Mouse (Mus musculus) ES-E14 (cell line): ENCODE data around the gene Errfi1. TPM values are rescaled to one million over a fixed set of nuclear protein-coding genes. Genes with fewer than 3 reads are reported as not detected.
"Not testable (repeated sequence)": the region's sequence is repeated elsewhere in the genome, so short reads cannot be mapped to it uniquely, and the experiment has no call there.

Experiments used
- DNase-seq: peaks from one replicate; pipeline ENCODE4 v3.0.0-alpha.2; 2013; ENCODE audit warnings: low read depth, low spot score
- H3K27ac ChIP-seq: 2 replicates; pipeline ENCODE4 v1.5.1; 2012; ENCODE audit warnings: low read depth, mild to moderate bottlenecking, low read length, moderate library complexity, mixed read lengths; ENCODE audit not compliant: poor library complexity, insufficient read depth, severe bottlenecking
- H3K36me3 ChIP-seq: 2 replicates; pipeline ENCODE4 v1.6.1; 2012; ENCODE audit warnings: mild to moderate bottlenecking, low read length, moderate library complexity, mixed read lengths; ENCODE audit not compliant: control insufficient read depth, poor library complexity, insufficient read depth, severe bottlenecking
- H3K4me1 ChIP-seq, 2 experiments: fragments of 150-350 bp in 1 of 2; sonication (generic) in 1 of 2; 2 replicates each; pipeline ENCODE4 v1.6.1; 2012; ENCODE audit warnings: low read length in 2 of 2, mild to moderate bottlenecking in 1 of 2, mixed read lengths in 1 of 2; ENCODE audit not compliant: control insufficient read depth in 2 of 2, insufficient read depth in 2 of 2, poor library complexity in 1 of 2
- H3K4me3 ChIP-seq, 2 experiments: fragments of 150-350 bp in 1 of 2; sonication (generic) in 1 of 2; 2 replicates each; pipeline ENCODE4 v1.5.1; 2012; ENCODE audit warnings: low read length in 2 of 2, low read depth in 1 of 2, mild to moderate bottlenecking in 1 of 2, mixed read lengths in 1 of 2; ENCODE audit not compliant: insufficient read depth in 1 of 2, poor library complexity in 1 of 2, severe bottlenecking in 1 of 2
- H3K9ac ChIP-seq: 2 replicates; pipeline ENCODE4 v1.6.1; 2012; ENCODE audit warnings: low read depth, mild to moderate bottlenecking, low read length, mixed read lengths; ENCODE audit not compliant: poor library complexity, insufficient read depth, severe bottlenecking
- H3K9me3 ChIP-seq: fragments of 150-350 bp; sonication (generic); 2 replicates; pipeline ENCODE4 v1.6.1; 2012; ENCODE audit warnings: low read depth, mild to moderate bottlenecking, low read length; ENCODE audit not compliant: control insufficient read depth, insufficient read depth
- CHD2 ChIP-seq: IDR thresholded peaks from 2 replicates; pipeline ENCODE4 v1.6.1; 2014; ENCODE audit warnings: mild to moderate bottlenecking, low read depth, low read length, inconsistent platforms
- HCFC1 ChIP-seq: IDR thresholded peaks from 2 replicates; pipeline ENCODE4 v1.6.1; 2012; ENCODE audit warnings: low read length, inconsistent platforms, borderline replicate concordance; ENCODE audit not compliant: insufficient read depth
- MAFK ChIP-seq: IDR thresholded peaks from 2 replicates; pipeline ENCODE4 v1.6.1; 2014; ENCODE audit warnings: mild to moderate bottlenecking, low read depth, low read length, inconsistent platforms; ENCODE audit not compliant: insufficient read depth
- ZC3H11A ChIP-seq: IDR thresholded peaks from 2 replicates; pipeline ENCODE4 v1.6.1; 2012; ENCODE audit warnings: low read depth, mild to moderate bottlenecking, inconsistent platforms, low read length, borderline replicate concordance
- ZNF384 ChIP-seq: IDR thresholded peaks from 2 replicates; pipeline ENCODE4 v1.6.1; 2012; ENCODE audit warnings: low read depth, low read length, inconsistent platforms
- in situ Hi-C, 2 experiments: fragments of 600-800 bp; cut with MboI; formaldehyde crosslinking; loops; one replicate each; pipeline ENCODE4 v1.15.1; 2025; ENCODE audit warnings: low sequenced_read_pairs in 2 of 2, inconsistent platforms in 1 of 2; ENCODE audit not compliant: unreplicated experiment in 2 of 2
- total RNA-seq: library from RNA; depleted of rRNA; stranded (reverse); fragments of 300-350 nt; gene quantifications from 2 replicates; pipeline ENCODE4 v1.2.3, GENCODE M21; 2012

Errfi1 gene
- total RNA-seq, 1 experiment, result 38.0 TPM

DNA sequence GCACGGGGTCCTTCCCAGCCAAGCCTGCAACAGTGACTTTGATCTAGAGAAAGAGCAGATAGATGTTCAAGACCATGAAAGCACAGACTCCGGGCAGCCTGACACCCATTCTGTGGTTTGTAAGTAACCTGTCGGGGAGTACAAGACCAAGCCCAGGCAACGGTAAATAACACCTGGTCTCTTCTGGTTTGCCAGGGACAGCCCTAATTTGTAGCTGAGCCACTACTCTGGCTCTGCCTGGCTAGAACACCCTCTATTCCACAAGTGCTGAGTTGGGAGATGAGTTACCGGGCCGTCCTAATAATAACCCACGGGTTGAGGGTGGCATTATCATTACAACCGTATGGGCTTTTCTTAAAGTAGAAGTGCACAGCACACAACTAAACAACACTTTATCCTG, 53.4 kb downstream of the Errfi1 start:
- no peaks in the 10 kb centered on the region for H3K9me3 ChIP-seq
- H3K27ac ChIP-seq, result no peak overlapping the region
- H3K4me1 ChIP-seq, result peaks cover 0 to 11% of the 10 kb centered on the region in 2 experiments; a peak in 2 of 4 replicates
- TF ChIP-seq MAFK, result no peak
- no peak for TF ChIP-seq ZC3H11A
- no peak for TF ChIP-seq ZNF384
- H3K9ac ChIP-seq, result no peak overlapping the region
- no peak overlapping the region for H3K4me3 ChIP-seq
- in situ Hi-C loops, result loop anchor here in 1 of 2 experiments (10.0 kb wide), 1 partner anchor 252 kb away; the partner anchor contains the start of gene Slc45a1
- peaks cover 43% of the 10 kb centered on the region for H3K36me3 ChIP-seq
- no peak for DNase-seq

DNA sequence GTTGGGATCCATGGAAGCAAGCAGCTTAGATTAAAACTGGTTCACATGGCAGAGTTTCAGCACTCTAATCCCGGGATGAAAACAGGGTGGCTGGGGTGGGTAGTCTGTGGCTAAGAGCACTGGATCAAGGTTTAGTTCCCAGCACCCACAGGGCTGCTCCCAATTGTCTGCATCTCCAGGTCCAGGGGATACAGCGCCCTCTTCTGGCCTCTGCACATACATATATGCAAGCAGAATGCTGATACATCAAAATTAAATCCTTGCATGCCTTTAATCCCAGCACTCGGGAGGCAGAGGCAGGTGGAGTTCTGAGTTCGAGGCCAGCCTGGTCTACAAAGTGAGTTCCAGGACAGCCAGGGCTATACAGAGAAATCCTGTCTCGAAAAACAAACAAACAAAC, 54.8 kb downstream of the Errfi1 start:
- not testable (repeated sequence) for H3K9me3 ChIP-seq, H3K27ac ChIP-seq, DNase-seq
- in situ Hi-C loops, result loop anchor here in 1 of 2 experiments (10.0 kb wide), 1 partner anchor 254 kb away; the partner anchor contains the start of gene Slc45a1
- peak overlapping the region; percentile 13 to 37; a peak in 3 of 4 replicates for H3K4me3 ChIP-seq
- peaks cover 29% of the 10 kb centered on the region for H3K36me3 ChIP-seq
- TF ChIP-seq MAFK, result peak; percentile 78
- peak overlapping the region; percentile 57; the same call in 1 of the 2 replicates for H3K9ac ChIP-seq
- H3K4me1 ChIP-seq, result peaks cover 0 to 11% of the 10 kb centered on the region in 2 experiments; a peak in 2 of 4 replicates

DNA sequence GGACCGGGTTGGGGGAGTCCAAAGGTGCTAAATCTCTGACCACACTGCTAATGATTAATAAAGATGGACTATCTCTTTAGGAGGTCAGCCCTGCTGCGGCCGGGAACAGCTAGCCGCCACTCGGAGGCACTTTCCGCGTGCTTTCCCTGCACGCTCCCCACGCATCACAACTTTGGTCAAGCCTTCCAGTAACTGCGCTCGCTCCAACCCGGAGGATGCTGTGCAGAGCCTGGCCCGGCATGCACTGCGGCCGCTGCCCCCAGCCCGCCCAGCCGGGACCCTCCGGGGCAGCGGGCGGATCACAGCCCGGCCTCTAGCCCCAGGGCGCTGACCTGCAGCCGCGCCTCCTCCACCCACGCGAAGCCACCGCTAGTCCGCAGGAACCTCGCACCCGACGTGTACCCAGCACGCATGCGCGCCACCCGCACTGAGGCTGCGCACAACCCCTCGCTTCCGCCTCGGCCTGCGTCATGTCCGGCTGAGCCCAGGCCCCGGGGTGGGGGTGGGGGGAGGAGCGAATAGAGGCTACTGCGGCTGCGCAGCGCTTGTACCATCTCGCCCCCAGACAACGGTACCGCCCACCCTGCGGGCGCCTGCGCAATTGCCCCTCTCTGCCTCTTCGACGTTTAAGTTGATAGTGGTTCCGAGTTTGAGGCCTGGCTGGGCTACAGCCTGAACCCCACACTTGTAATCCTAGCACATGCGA, 55.9 kb downstream of the Errfi1 start:
- H3K4me1 ChIP-seq, result peaks cover 0 to 9% of the 10 kb centered on the region in 2 experiments; a peak in 2 of 4 replicates
- H3K4me3 ChIP-seq, result peak overlapping the region; percentile 75 to 92
- in situ Hi-C loops, result loop anchor here in 1 of 2 experiments (10.0 kb wide), 1 partner anchor 255 kb away; the partner anchor contains the start of gene Slc45a1
- H3K9me3 ChIP-seq, result no peaks in the 10 kb centered on the region
- peak overlapping the region; percentile 93 for H3K9ac ChIP-seq
- H3K36me3 ChIP-seq, result peaks cover 22% of the 10 kb centered on the region
- peak overlapping the region; percentile 64 for H3K27ac ChIP-seq
- TF ChIP-seq CHD2, result no peak
- TF ChIP-seq ZNF384, result no peak
- no peak for TF ChIP-seq ZC3H11A
- no peak for TF ChIP-seq HCFC1
- no peak for TF ChIP-seq MAFK
- DNase-seq, result peak; percentile 99

DNA sequence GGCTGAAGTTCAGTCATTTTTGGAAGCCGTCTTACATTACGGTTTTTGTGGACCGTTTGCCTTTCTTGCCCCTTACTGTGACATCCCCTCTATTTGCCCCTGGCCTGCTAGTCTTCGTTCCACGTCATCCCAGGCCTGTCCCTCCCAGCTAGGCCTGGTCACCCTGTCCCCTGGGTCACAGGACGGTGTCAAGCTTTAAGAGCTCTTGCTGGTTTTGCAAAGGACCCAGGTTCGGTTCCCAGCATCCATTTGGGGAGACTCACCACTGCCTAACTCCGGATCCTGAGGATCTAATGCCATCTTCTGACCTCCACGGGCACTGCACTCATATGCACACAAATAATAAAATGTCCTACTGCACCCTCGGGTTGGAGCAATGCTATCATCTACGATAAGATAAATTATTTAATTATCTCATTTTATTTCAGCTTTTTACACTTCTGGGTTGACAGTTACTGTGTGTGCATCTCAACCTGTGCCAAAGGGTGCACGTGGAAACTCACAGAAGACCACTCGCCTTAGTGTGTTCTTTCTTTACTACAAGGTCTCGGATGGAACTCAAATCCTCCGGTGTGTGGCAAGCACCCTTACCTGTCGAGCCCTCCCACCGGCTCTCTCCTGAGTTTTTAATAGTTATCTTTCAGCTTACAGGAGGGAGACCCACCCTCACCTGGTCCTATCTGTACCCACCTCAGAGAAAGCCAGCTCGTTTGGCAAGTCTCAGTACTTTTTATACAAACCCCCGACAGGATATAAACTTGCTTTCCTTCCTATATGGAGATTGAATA, 56.6 kb downstream of the Errfi1 start:
- TF ChIP-seq HCFC1 (no peak), ZC3H11A (no peak; the same call in 1 of the 2 replicates), MAFK (no peak), ZNF384 (no peak), CHD2 (no peak)
- H3K9ac ChIP-seq, result peak overlapping the region; percentile 61; the same call in 1 of the 2 replicates
- H3K36me3 ChIP-seq, result peaks cover 19% of the 10 kb centered on the region

More for the DNA sequence above, 56.6 kb downstream of the Errfi1 start:
- in situ Hi-C loops, result no loop called here
- peak overlapping the region; percentile 12; the same call in 1 of the 2 replicates for H3K27ac ChIP-seq
- peak overlapping the region in 1 of 2 experiments; percentile 15; a peak in 1 of 4 replicates for H3K4me3 ChIP-seq
- H3K4me1 ChIP-seq, result peaks cover 0 to 11% of the 10 kb centered on the region in 2 experiments; a peak in 2 of 4 replicates
- no peak for DNase-seq
- H3K9me3 ChIP-seq, result no peaks in the 10 kb centered on the region
